23 mouse cellular contexts compared by ENCODE assay signal in the genomic region with DNA sequence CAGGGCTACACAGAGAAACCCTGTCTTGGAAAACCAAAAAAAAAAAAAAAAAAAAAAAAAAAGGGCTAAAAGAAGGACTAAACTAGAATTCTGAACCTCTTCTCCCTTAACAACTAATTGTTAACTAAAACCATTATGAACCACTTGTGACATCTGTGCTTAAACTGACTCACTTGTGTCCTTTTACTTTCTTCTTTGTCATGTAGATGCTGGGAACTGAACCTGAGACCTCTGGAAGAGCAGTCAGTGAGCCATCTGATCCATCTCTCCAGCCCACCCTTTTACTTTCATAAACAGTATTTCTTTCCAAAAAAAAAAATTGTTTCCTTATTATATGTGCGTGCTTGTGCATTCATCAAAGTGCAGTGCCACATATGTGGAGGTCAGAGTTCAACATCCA. TPM values are rescaled to one million over a fixed set of nuclear protein-coding genes. Genes with fewer than 3 reads are reported as not detected.
DNase-seq lines count a peak whose midpoint lies in the region; TF ChIP-seq lines count a peak whose summit lies in the region.
"Had no signal": no experiment of that assay in that cellular context is flagged by ENCODE, and none has a peak within 500 bp of the region (broad histone marks: within the 10 kb centered on the region; RNA-seq: fewer than 3 reads in every experiment).

No protein-coding gene starts in this region.

- H3K36me3 ChIP-seq in ES-E14 (ENCODE audit: control insufficient read depth, insufficient read depth, low read length, poor library complexity, severe bottlenecking): peaks cover 5% of the 10 kb centered on the region

- H3K4me1 ChIP-seq in ES-E14 (ENCODE audit: control insufficient read depth in 2 of 2, insufficient read depth in 2 of 2, low read length in 2 of 2, poor library complexity in 1 of 2): peaks cover 5 to 7% of the 10 kb centered on the region in 2 experiments; a peak in 3 of 4 replicates
- H3K4me1 ChIP-seq: forebrain, embryonic 10.5 days had no signal

- H3K27ac ChIP-seq in ES-E14 (ENCODE audit: insufficient read depth, low read depth, low read length, poor library complexity, severe bottlenecking): no peak overlapping the region
- H3K27ac ChIP-seq: embryonic facial prominence, embryonic 13.5 days; embryonic facial prominence, embryonic 15.5 days; forebrain, embryonic 10.5 days; forebrain, embryonic 12.5 days; forebrain, embryonic 15.5 days had no signal

- in situ Hi-C loops in ES-E14 (cut with MboI; ENCODE audit: low sequenced_read_pairs in 2 of 2, unreplicated experiment in 2 of 2): no loop called here

- H3K4me3 ChIP-seq in ES-E14 (ENCODE audit: insufficient read depth in 1 of 2, low read depth in 1 of 2, low read length in 2 of 2, poor library complexity in 1 of 2, severe bottlenecking in 1 of 2): no peak overlapping the region
- H3K4me3 ChIP-seq: embryonic facial prominence, embryonic 13.5 days; embryonic facial prominence, embryonic 15.5 days; erythroblast, embryonic 14.5 days; forebrain, embryonic 10.5 days; forebrain, embryonic 12.5 days; forebrain, embryonic 15.5 days had no signal

- DNase-seq in ES-CJ7 (ENCODE audit: low read depth, low spot score) (peak; percentile 65), ES-E14 (ENCODE audit: low read depth, low spot score) (no peak), ZHBTc4 (ENCODE audit: low read depth, low spot score) (peak; percentile 62)
- no peak for DNase-seq in left cerebral cortex, adult 9 months (ENCODE audit: low spot score in 2 of 2)
- no peak for DNase-seq in heart, postnatal 25 days (ENCODE audit: low spot score)
- DNase-seq: adrenal gland, adult 2 months; adrenal gland, postnatal 10 days; adrenal gland, postnatal 25 days; cerebellum, adult 11 months; cerebellum, adult 18-20 months; cerebellum, adult 8-10 months; cerebellum, adult 9-11 months; cerebellum, postnatal 14 days; cerebellum, postnatal 36 days; embryo, embryonic 11 days; forebrain, postnatal 0 days had no signal

- no peaks in the 10 kb centered on the region for H3K9me3 ChIP-seq in ES-E14 (ENCODE audit: control insufficient read depth, insufficient read depth, low read depth, low read length)
- H3K9me3 ChIP-seq: embryonic facial prominence, embryonic 13.5 days; embryonic facial prominence, embryonic 15.5 days; forebrain, embryonic 10.5 days; forebrain, embryonic 12.5 days; forebrain, embryonic 15.5 days had no signal

- intact Hi-C loops in heart, postnatal 25 days (cut with DNase I): no loop called here

- no peak overlapping the region for H3K9ac ChIP-seq in ES-E14 (ENCODE audit: insufficient read depth, low read depth, low read length, poor library complexity, severe bottlenecking)
- H3K9ac ChIP-seq: embryonic facial prominence, embryonic 13.5 days; embryonic facial prominence, embryonic 15.5 days; forebrain, embryonic 12.5 days; forebrain, embryonic 15.5 days; forebrain, postnatal 0 days had no signal

TF ChIP-seq in ES-E14, 5 proteins besides CTCF, POLR2A, EP300 and RAD21:
- no peak for TF ChIP-seq MAFK (IDR thresholded peaks at IDR 0.05; ENCODE audit: insufficient read depth, low read depth, low read length)
- TF ChIP-seq ZNF384 (IDR thresholded peaks at IDR 0.05; ENCODE audit: low read depth, low read length): peak; percentile 81

RNA-seq across cellular contexts. Expression of gene Gpatch8, which starts 16.5 kb away (rescaled TPM):
- 22.5 and 22.9 TPM in 2 replicates for total RNA-seq in ES-E14 (2012; rRNA removed)
- 10 to 100 TPM; 19.3 to 23.2 TPM for total RNA-seq in heart, postnatal 25 days (2021)

RNA-seq across cellular contexts. Expression of gene Gm11627, which starts 39.6 kb away (rescaled TPM):
- total RNA-seq in ES-E14 (2012; rRNA removed): 5.2 and 7.5 TPM in 2 replicates
- total RNA-seq in heart, postnatal 25 days (2021): 1 to 10 TPM; 2.2 TPM
- total RNA-seq: adrenal gland, postnatal 25 days; common myeloid progenitor, adult 5-6 weeks had no signal

Comparison
In these comparisons a context has a peak if more than half of its experiments do, and no peak if none do; other contexts are left out.
1. DNase-seq: peak in ES-CJ7 (single experiment) and ZHBTc4 (single experiment); none in ES-E14 (single experiment), left cerebral cortex, adult 9 months (0 of 2) and heart, postnatal 25 days (single experiment).